Mouse (Mus musculus): Measurements from ENCODE around the gene Tbx21. TPM values are rescaled to one million over a fixed set of nuclear protein-coding genes. Genes with fewer than 3 reads are reported as not detected.

Tbx21 gene
- polyA plus RNA-seq, 1 experiment from 2014 or later: not detected

DNA sequence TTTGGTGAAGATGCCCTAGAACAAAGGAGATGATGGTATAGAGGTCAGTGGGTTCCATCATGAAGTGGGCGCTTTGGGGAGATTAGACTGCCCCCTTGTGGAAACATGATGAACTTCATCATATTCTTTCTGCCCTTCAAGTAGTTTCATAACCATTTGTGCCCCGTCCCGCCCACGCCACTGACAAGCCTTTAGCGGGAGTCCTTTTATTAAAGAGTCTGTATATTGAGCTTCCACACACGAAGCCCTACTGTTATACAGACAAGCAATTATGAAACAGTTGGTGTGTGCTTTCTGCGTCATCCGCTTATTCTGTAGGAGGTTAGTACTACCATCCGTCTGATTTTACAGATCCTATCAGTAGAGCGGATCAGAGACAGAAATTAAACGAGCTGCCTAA lies 32.2 kb downstream of the Tbx21 start:
- H3K9me3 ChIP-seq (replicated peaks; ENCODE audit: low read length): no peaks in the 10 kb centered on the region
- peaks cover 3% of the 10 kb centered on the region; the same call in 1 of the 2 replicates for H3K4me1 ChIP-seq (replicated peaks; ENCODE audit: insufficient read depth, low read length)
- no peak overlapping the region for H3K9ac ChIP-seq (ENCODE audit: low read depth, low read length)
- H3K27me3 ChIP-seq (ENCODE audit: insufficient read depth, low read length): 0 out of 2 replicates have a peak, but pooled peaks cover 3% of the 10 kb centered on the region
- H3K4me3 ChIP-seq (replicated peaks; ENCODE audit: low read depth, low read length): no peak overlapping the region
- H3K27ac ChIP-seq: no peak overlapping the region
- peak; percentile 72 for TF ChIP-seq CTCF (IDR thresholded peaks at IDR 0.05; ENCODE audit: low read depth)
- ATAC-seq (replicated peaks; ENCODE audit: low FRiP score, low read depth) (no peak), DNase-seq (ENCODE audit: low spot score) (peak; percentile 56)
- no peaks in the 10 kb centered on the region for H3K36me3 ChIP-seq (ENCODE audit: insufficient read depth, low read length)
- WGBS: 33% methylated on average over 11 of the region's 11 CpGs
- no peak overlapping the region for H3K4me2 ChIP-seq (ENCODE audit: low read length)

DNA sequence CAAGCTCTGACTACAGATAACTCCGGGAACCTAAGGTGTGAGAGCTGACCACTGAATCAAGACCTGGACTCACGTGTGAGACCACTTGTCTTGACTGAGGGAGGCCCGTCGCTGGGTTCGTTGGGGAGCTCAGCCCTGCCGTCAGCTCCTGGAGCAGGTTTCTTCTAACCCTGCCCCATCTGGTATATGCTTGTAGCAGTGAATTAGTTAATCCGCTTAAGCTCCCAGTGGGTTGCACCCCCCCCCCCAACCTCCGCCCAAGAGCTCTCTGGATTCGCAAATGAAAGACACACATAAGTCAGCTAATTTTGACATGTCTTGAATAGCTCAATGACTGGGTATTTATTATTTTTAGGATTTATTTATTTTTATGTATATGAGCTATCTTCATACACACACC lies 34.8 kb downstream of the Tbx21 start:
- DNase-seq (ENCODE audit: low spot score) (no peak), ATAC-seq (replicated peaks; ENCODE audit: low FRiP score, low read depth) (no peak)
- H3K4me3 ChIP-seq (replicated peaks; ENCODE audit: low read depth, low read length): no peak overlapping the region
- no peaks in the 10 kb centered on the region for H3K36me3 ChIP-seq (ENCODE audit: insufficient read depth, low read length)
- H3K4me2 ChIP-seq (ENCODE audit: low read length): no peak overlapping the region
- no peak for TF ChIP-seq CTCF (IDR thresholded peaks at IDR 0.05; ENCODE audit: low read depth)
- H3K27me3 ChIP-seq (ENCODE audit: insufficient read depth, low read length): 0 out of 2 replicates have a peak, but pooled peaks cover 3% of the 10 kb centered on the region
- peaks cover 3% of the 10 kb centered on the region; the same call in 1 of the 2 replicates for H3K4me1 ChIP-seq (replicated peaks; ENCODE audit: insufficient read depth, low read length)
- H3K27ac ChIP-seq: no peak overlapping the region
- no peak overlapping the region for H3K9ac ChIP-seq (ENCODE audit: low read depth, low read length)
- no peaks in the 10 kb centered on the region for H3K9me3 ChIP-seq (replicated peaks; ENCODE audit: low read length)
- 51% methylated on average over 9 of the region's 9 CpGs for WGBS

DNA sequence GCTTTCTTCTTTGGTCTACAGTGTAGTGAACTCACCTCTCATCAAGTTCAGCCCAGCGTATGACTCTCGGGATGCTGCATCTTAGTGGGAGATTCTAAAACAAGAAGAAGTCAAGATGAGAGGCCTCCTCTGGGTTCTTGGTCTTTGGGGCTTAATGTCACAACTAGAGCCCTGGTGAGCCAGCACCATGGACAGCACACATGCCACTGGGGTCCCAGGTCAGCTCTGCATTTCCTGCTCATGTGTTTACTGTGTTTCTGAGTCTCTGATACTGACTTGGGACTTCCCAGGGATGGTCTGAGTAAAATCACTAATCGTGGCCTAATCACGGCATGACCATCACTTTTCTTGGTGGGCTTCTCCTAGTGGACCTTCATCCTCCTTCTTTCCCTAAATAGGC lies 36.4 kb downstream of the Tbx21 start:
- no peak for TF ChIP-seq CTCF (IDR thresholded peaks at IDR 0.05; ENCODE audit: low read depth)
- no peak overlapping the region for H3K4me3 ChIP-seq (replicated peaks; ENCODE audit: low read depth, low read length)
- H3K4me2 ChIP-seq (ENCODE audit: low read length): no peak overlapping the region
- H3K9me3 ChIP-seq (replicated peaks; ENCODE audit: low read length): no peaks in the 10 kb centered on the region
- no peaks in the 10 kb centered on the region for H3K27me3 ChIP-seq (ENCODE audit: insufficient read depth, low read length)
- peak; percentile 77 for DNase-seq (ENCODE audit: low spot score)
- H3K9ac ChIP-seq (ENCODE audit: low read depth, low read length): no peak overlapping the region
- no peak for ATAC-seq (replicated peaks; ENCODE audit: low FRiP score, low read depth)
- 52% methylated on average over 4 of the region's 4 CpGs for WGBS
- peaks cover 3% of the 10 kb centered on the region; the same call in 1 of the 2 replicates for H3K4me1 ChIP-seq (replicated peaks; ENCODE audit: insufficient read depth, low read length)
- H3K36me3 ChIP-seq (ENCODE audit: insufficient read depth, low read length): no peaks in the 10 kb centered on the region
- H3K27ac ChIP-seq: no peak overlapping the region

DNA sequence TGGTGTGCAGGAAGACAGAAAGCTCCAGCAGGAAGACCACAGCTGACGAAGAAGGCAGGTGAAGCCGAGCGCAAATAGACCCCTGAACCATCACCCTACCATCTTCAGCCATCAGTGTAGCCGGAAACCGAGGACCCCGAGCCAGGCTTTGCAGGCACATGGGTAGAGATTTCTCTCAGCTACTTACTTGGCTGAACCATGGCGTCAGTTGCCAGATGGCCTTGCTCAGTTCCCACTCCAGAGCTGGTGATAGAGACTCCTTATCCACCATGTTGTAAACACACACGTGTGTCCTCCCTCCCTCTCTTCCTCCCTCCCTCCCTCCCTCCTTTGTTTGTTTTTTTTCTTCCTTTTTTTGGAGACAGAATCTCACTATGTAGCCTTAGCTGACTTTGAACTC lies 40.9 kb downstream of the Tbx21 start:
- H3K4me2 ChIP-seq (ENCODE audit: low read length): no peak overlapping the region
- no peak overlapping the region for H3K27ac ChIP-seq
- H3K4me1 ChIP-seq (replicated peaks; ENCODE audit: insufficient read depth, low read length): no peaks in the 10 kb centered on the region
- no peak overlapping the region for H3K9ac ChIP-seq (ENCODE audit: low read depth, low read length)
- ATAC-seq (replicated peaks; ENCODE audit: low FRiP score, low read depth) (no peak), DNase-seq (ENCODE audit: low spot score) (no peak)
- H3K9me3 ChIP-seq (replicated peaks; ENCODE audit: low read length): no peaks in the 10 kb centered on the region
- WGBS: 61% methylated on average over 8 of the region's 8 CpGs
- H3K4me3 ChIP-seq (replicated peaks; ENCODE audit: low read depth, low read length): no peak overlapping the region
- H3K36me3 ChIP-seq (ENCODE audit: insufficient read depth, low read length): no peaks in the 10 kb centered on the region
- no peak for TF ChIP-seq CTCF (IDR thresholded peaks at IDR 0.05; ENCODE audit: low read depth)
- H3K27me3 ChIP-seq (ENCODE audit: insufficient read depth, low read length): no peaks in the 10 kb centered on the region

DNA sequence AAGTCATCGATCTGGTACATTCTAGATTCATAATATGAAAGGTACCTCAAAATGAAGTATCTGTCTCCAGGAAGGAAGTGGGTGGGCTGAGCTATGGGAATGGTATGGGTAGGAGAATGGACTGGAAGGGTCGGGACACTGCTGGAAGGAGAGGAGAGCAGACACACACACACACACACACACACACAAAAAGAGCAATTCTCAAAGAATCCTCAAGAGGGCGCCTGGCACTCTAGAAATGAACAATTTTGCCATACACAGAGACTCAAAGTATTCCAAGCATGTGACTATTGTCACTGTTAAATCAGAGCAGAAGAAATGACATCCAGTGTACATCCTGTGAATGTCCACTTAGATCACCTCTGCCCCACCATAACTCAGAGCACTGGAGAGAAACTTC lies 42.6 kb downstream of the Tbx21 start:
- 24% methylated on average over 3 of the region's 3 CpGs for WGBS
- H3K4me1 ChIP-seq (replicated peaks; ENCODE audit: insufficient read depth, low read length): no peaks in the 10 kb centered on the region
- peak; percentile 36; the same call in 1 of the 2 replicates for ATAC-seq (replicated peaks; ENCODE audit: low FRiP score, low read depth)
- no peaks in the 10 kb centered on the region for H3K9me3 ChIP-seq (replicated peaks; ENCODE audit: low read length)
- H3K36me3 ChIP-seq (ENCODE audit: insufficient read depth, low read length): peaks cover 6% of the 10 kb centered on the region; the same call in 1 of the 2 replicates
- peak; percentile 86 for TF ChIP-seq CTCF (IDR thresholded peaks at IDR 0.05; ENCODE audit: low read depth)
- peak; percentile 77 for DNase-seq (ENCODE audit: low spot score)
- H3K4me3 ChIP-seq (replicated peaks; ENCODE audit: low read depth, low read length): no peak overlapping the region
- no peaks in the 10 kb centered on the region for H3K27me3 ChIP-seq (ENCODE audit: insufficient read depth, low read length)
- H3K9ac ChIP-seq (ENCODE audit: low read depth, low read length): no peak overlapping the region
- H3K27ac ChIP-seq: no peak overlapping the region
- H3K4me2 ChIP-seq (ENCODE audit: low read length): no peak overlapping the region

DNA sequence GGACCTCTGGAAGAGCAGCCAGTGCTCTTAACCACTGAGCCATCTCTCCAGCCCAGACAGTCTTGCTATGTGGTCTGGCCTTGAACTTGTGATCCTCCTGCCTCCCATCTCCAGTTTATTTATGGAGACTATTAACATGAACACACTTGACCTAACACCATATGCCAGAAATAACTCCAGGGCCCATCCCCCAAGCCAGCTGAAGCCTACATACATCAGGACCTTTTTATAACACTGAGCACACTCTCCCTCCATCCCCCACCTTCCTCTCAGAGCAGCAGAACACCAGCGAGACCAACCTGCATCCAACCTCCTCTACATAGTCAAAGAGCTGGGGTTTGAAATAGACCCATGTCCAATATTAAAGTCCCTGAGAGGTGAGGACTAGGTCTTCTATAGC lies 44.0 kb downstream of the Tbx21 start:
- Histone ChIP-seq H3K36me3 (ENCODE audit: insufficient read depth, low read length) (peaks cover 17% of the 10 kb centered on the region; the same call in 1 of the 2 replicates), H3K9me3 (replicated peaks; ENCODE audit: low read length) (no peaks in the 10 kb centered on the region), H3K4me1 (replicated peaks; ENCODE audit: insufficient read depth, low read length) (no peaks in the 10 kb centered on the region), H3K4me3 (replicated peaks; ENCODE audit: low read depth, low read length) (no peak overlapping the region), H3K4me2 (ENCODE audit: low read length) (no peak overlapping the region), H3K27ac (no peak overlapping the region), H3K27me3 (ENCODE audit: insufficient read depth, low read length) (no peaks in the 10 kb centered on the region), H3K9ac (ENCODE audit: low read depth, low read length) (no peak overlapping the region)
- ATAC-seq (replicated peaks; ENCODE audit: low FRiP score, low read depth) (no peak), DNase-seq (ENCODE audit: low spot score) (peak; percentile 12)
- no peak for TF ChIP-seq CTCF (IDR thresholded peaks at IDR 0.05; ENCODE audit: low read depth)
- WGBS: 57% methylated on average over 1 of the region's 1 CpGs

DNA sequence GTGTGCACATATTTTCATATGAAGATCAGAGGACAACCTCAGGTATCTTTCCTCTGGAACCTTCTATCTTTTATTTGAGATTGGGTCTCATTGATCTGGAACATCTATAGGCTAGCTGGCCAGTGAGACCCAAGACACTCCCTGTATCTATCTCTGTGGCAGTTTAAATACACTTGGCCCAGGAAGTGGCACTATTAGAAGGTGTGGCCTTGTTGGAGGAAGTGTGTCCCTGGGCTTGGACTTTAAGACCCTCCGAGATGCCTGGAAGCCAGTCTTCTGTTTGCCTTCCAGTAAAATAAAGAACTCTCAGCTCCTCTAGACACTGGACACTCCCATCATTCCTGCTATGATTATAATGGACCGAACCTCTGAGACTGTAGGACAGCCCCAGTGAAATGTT lies 45.4 kb downstream of the Tbx21 start:
- no peak overlapping the region for H3K4me3 ChIP-seq (replicated peaks; ENCODE audit: low read depth, low read length)
- H3K27ac ChIP-seq: no peak overlapping the region
- 83% methylated on average over 2 of the region's 2 CpGs for WGBS
- H3K4me1 ChIP-seq (replicated peaks; ENCODE audit: insufficient read depth, low read length): no peaks in the 10 kb centered on the region
- H3K4me2 ChIP-seq (ENCODE audit: low read length): no peak overlapping the region
- H3K36me3 ChIP-seq (ENCODE audit: insufficient read depth, low read length): peaks cover 17% of the 10 kb centered on the region; the same call in 1 of the 2 replicates
- H3K9me3 ChIP-seq (replicated peaks; ENCODE audit: low read length): no peaks in the 10 kb centered on the region
- TF ChIP-seq CTCF (IDR thresholded peaks at IDR 0.05; ENCODE audit: low read depth): no peak
- ATAC-seq (replicated peaks; ENCODE audit: low FRiP score, low read depth) (no peak), DNase-seq (ENCODE audit: low spot score) (no peak)
- H3K9ac ChIP-seq (ENCODE audit: low read depth, low read length): no peak overlapping the region
- H3K27me3 ChIP-seq (ENCODE audit: insufficient read depth, low read length): no peaks in the 10 kb centered on the region

Data from kidney, postnatal 0 days (tissue).